Mouse (Mus musculus) stomach, postnatal 0 days (tissue): Measurements from ENCODE around the gene Gtse1. TPM values are rescaled to one million over a fixed set of nuclear protein-coding genes. Genes with fewer than 3 reads are reported as not detected.

Experiments
- ATAC-seq: fragments of 200-750 bp; cut with Nextera tagmentation; 2 replicates; pipeline ENCODE4 v1.8.0; 2017; ENCODE audit not compliant: low FRiP score, low TSS enrichment
- DNase-seq: peaks from one replicate; pipeline ENCODE4 v3.0.0-alpha.2; 2016; ENCODE audit warnings: low spot score
- H3K27ac ChIP-seq: fragments of 300-500 bp; sonication (generic); replicated peaks from 2 replicates; pipeline ENCODE4 v1.5.1; 2014; ENCODE audit warnings: mild to moderate bottlenecking, control low read depth
- H3K27me3 ChIP-seq: fragments of 300-500 bp; sonication (generic); 2 replicates; pipeline ENCODE4 v1.6.1; 2014; ENCODE audit warnings: low read length; ENCODE audit not compliant: control insufficient read depth, insufficient read depth
- H3K36me3 ChIP-seq: fragments of 300-500 bp; sonication (generic); 2 replicates; pipeline ENCODE4 v1.6.1; 2014; ENCODE audit warnings: low read length, mixed read lengths; ENCODE audit not compliant: control insufficient read depth, insufficient read depth
- H3K4me1 ChIP-seq: fragments of 300-500 bp; sonication (generic); replicated peaks from 2 replicates; pipeline ENCODE4 v1.6.1; 2014; ENCODE audit warnings: antibody characterized with exemption; ENCODE audit not compliant: control insufficient read depth, insufficient read depth
- H3K4me2 ChIP-seq: fragments of 300-500 bp; sonication (generic); replicated peaks from 2 replicates; pipeline ENCODE4 v1.6.1; 2014; ENCODE audit warnings: low read depth, mild to moderate bottlenecking, control low read depth, moderate library complexity
- H3K4me3 ChIP-seq: fragments of 300-500 bp; sonication (generic); 2 replicates; pipeline ENCODE4 v1.5.1; 2014; ENCODE audit warnings: low read depth, low read length, control low read depth
- H3K9ac ChIP-seq: fragments of 300-500 bp; sonication (generic); 2 replicates; pipeline ENCODE4 v1.6.1; 2014; ENCODE audit warnings: mild to moderate bottlenecking, low read length, control low read depth, mixed read lengths
- H3K9me3 ChIP-seq: fragments of 300-500 bp; sonication (generic); 2 replicates; pipeline ENCODE4 v1.6.1; 2016; ENCODE audit warnings: low read length; ENCODE audit not compliant: control insufficient read depth
- CTCF ChIP-seq: IDR thresholded peaks from 2 replicates; pipeline ENCODE4 v1.5.1; 2016; ENCODE audit warnings: antibody characterized with exemption, low read depth, mild to moderate bottlenecking, moderate library complexity
- EP300 ChIP-seq: optimal IDR thresholded peaks from 2 replicates; pipeline ENCODE3; 2016; ENCODE audit warnings: antibody characterized with exemption
- WGBS: fragments of 180-500 bp; shearing (Covaris S2); extraction: QIAGEN DNeasy Blood & Tissue Kit; methylation state at CpG from one replicate; pipeline ENCODE4 v1.1.7; 2014; 5-methylcytosine and 5-hydroxymethylcytosine counted together
- polyA plus RNA-seq: library from polyadenylated mRNA; unstranded; fragments of >200 nt; fragmentation: Nextera tagmentation; extraction: Ambion mirVana; gene quantifications from 2 replicates; pipeline ENCODE4 v1.2.1, GENCODE M21; 2015

Gene Gtse1
- polyA plus RNA-seq, 1 experiment from 2014 or later = 6.5 TPM

GRCm38 (mm10) chr15:85919191-85919891 lies 59.8 kb downstream of the Gtse1 start:
- no peak overlapping the region for H3K4me2 ChIP-seq
- no peaks in the 10 kb centered on the region for H3K36me3 ChIP-seq
- WGBS = 71% methylated on average over 8 of the region's 8 CpGs
- no peak for DNase-seq
- H3K27me3 ChIP-seq = no peaks in the 10 kb centered on the region
- H3K4me1 ChIP-seq = no peaks in the 10 kb centered on the region
- no peaks in the 10 kb centered on the region for H3K9me3 ChIP-seq
- no peak overlapping the region for H3K9ac ChIP-seq
- TF ChIP-seq CTCF (no peak), EP300 (no peak)
- no peak for ATAC-seq
- no peak overlapping the region for H3K4me3 ChIP-seq
- H3K27ac ChIP-seq = no peak overlapping the region

DNA sequence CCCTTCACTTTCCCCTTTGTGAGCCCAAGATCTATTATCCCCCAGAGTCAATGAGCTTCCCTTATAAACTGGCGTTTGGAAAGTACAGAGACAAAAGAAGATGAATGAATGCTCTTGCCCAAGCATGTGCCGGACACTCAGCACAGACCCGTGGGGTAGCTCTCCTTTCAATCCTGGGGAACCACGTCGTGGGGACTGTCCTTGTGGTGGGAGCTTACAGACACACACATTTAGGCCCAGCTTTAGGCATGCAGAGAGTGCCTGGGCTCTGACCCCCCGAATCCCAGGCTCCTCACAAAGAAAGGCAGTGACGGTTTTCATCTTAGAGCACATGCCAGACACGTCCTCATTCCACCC lies 60.3 kb downstream of the Gtse1 start:
- Histone ChIP-seq H3K9ac (no peak overlapping the region), H3K27me3 (no peaks in the 10 kb centered on the region), H3K9me3 (no peaks in the 10 kb centered on the region), H3K4me3 (no peak overlapping the region), H3K27ac (no peak overlapping the region), H3K4me1 (no peaks in the 10 kb centered on the region), H3K4me2 (no peak overlapping the region), H3K36me3 (no peaks in the 10 kb centered on the region; the same call in 1 of the 2 replicates)
- no peak for ATAC-seq
- 63% methylated on average over 8 of the region's 8 CpGs for WGBS
- TF ChIP-seq EP300 (no peak), CTCF (no peak)
- DNase-seq = no peak

DNA sequence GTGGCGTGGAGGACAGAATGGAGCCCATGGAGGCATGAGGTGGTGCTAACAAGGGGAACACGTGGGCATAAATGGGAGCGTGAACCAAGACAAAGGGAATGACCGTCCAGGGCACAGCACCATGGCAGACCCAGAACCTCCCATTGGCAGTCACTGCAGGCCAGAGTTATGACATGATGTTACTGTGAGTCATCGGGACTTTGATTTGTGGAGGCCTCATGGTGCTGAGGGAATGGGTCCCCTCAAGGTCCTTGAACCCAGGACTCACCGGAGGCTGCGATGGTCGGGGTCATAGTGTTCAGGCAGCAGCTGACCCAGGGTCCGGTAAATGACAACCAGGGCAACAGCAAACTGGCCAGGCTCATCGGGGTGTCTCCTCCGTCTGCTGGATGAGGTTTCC lies 62.3 kb downstream of the Gtse1 start:
- Histone ChIP-seq H3K36me3 (no peaks in the 10 kb centered on the region; the same call in 1 of the 2 replicates), H3K4me2 (no peak overlapping the region), H3K27me3 (no peaks in the 10 kb centered on the region), H3K27ac (no peak overlapping the region), H3K9ac (no peak overlapping the region), H3K9me3 (no peaks in the 10 kb centered on the region), H3K4me3 (no peak overlapping the region), H3K4me1 (no peaks in the 10 kb centered on the region)
- ATAC-seq (no peak), DNase-seq (no peak)
- WGBS = 92% methylated on average over 11 of the region's 11 CpGs
- TF ChIP-seq CTCF (no peak), EP300 (no peak)

Other genes starting within 250 kb of the Gtse1 start
- 16.8 and 18.8 TPM in 2 replicates for gene Ppara, start 124.8 kb upstream of the Gtse1 start, polyA plus RNA-seq
- gene Cdpf1, start 48.0 kb upstream of the Gtse1 start, polyA plus RNA-seq = 38.8 and 40.2 TPM in 2 replicates
- 0.21 and 0.27 TPM in 2 replicates for gene Pkdrej, start 38.0 kb upstream of the Gtse1 start, polyA plus RNA-seq
- gene Ttc38, start 27.4 kb upstream of the Gtse1 start, polyA plus RNA-seq = 15.6 and 18.0 TPM in 2 replicates
- 21.2 and 21.5 TPM in 2 replicates for gene Trmu, start 19.6 kb downstream of the Gtse1 start, polyA plus RNA-seq
- gene Celsr1, start 174.0 kb downstream of the Gtse1 start, polyA plus RNA-seq = 2.0 and 2.2 TPM in 2 replicates
- gene Gramd4, start 197.9 kb downstream of the Gtse1 start, polyA plus RNA-seq = 11.1 and 11.4 TPM in 2 replicates